Mouse (Mus musculus): ENCODE measurements at regions not wholly inside any gene's neighbourhood (a gene's known extent, or its start where the extent isn't known, plus 50 kb on each side); places are given as distances from the start of the nearest gene placed in this dataset.

DNA sequence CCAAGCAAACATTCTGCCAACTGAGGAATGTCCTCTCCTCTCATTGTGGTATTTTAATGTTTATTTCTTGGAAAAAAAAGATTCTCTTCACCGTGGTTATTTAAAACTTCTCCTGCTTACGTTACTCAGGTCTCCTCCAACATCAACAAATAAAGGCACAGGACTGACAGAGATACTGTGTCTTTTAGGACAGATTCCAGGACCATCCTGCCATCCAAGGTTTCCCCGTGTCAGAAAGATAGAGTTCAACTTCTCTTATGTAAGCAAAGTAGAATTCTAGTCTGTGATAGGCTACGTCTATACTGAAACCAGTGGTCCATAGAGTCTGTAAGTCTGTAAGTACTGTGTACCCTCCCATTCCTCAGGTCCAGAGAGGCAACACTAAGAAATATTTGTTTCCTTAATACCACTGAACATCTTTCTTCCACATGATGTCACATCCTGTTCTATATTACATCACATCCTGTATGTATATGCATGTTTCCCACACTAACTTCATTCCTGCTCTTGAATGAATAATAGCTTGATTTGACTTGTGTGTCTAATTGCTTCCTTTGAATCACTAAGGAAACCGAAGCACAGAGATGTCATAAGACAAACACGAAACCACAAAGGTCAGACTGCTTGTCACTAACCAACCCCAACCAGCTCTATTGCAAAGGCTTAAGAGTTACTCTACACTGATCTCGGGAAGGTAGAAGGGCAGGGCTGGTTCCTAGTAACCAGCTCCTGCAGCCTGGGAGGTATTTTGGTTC, 353.2 kb upstream of the Trib2 start:
- 81% methylated on average over 7 of the region's 7 CpGs for WGBS

DNA sequence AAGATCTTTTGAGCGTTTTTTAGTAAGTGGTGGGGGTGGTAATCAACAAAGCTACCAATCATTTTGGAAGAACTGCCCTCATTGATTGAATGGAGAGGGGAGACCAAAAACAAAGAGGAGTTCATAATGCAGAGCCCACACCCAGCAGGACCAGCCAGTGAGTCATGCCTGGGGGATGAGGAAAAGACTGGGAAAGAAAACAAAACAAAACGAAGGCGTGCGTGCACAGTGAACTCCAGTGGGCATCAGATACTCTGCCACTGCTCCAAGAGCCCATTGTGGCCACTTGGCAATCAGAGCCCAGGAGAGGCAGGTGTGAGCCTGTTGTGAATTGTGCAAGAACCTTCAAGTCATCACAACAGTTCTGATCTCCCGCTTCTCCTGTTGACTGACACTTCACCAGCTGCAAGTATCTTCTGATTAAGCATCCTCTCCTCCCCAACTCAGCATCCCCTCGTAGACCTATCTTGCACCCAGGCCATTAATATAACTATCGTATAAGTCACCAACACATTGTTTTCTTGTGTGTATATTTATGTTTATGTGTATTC, 351.1 kb upstream of the Trib2 start:
- 79% methylated on average over 7 of the region's 7 CpGs for WGBS
- no peak for ATAC-seq (ENCODE audit: low FRiP score)

More for the DNA sequence above, 353.2 kb upstream of the Trib2 start:
- Histone ChIP-seq H3K4me1 (replicated peaks) (no peaks in the 10 kb centered on the region), H3K4me3 (no peak overlapping the region), H3K36me3 (no peaks in the 10 kb centered on the region), H3K9ac (no peak overlapping the region), H3K27me3 (no peaks in the 10 kb centered on the region), H3K27ac (no peak overlapping the region), H3K4me2 (no peak overlapping the region), H3K9me3 (no peaks in the 10 kb centered on the region)
- ATAC-seq (ENCODE audit: low FRiP score), result no peak

GRCm38 (mm10) chr12:16165126-16165525, 348.4 kb upstream of the Trib2 start:
- WGBS, result 73% methylated on average over 4 of the region's 4 CpGs
- Histone ChIP-seq H3K9ac (no peak overlapping the region), H3K27ac (no peak overlapping the region), H3K36me3 (no peaks in the 10 kb centered on the region), H3K4me1 (replicated peaks) (no peaks in the 10 kb centered on the region), H3K4me2 (no peak overlapping the region), H3K9me3 (no peaks in the 10 kb centered on the region), H3K4me3 (no peak overlapping the region), H3K27me3 (no peaks in the 10 kb centered on the region)
- no peak for ATAC-seq (ENCODE audit: low FRiP score)

More for the DNA sequence above, 351.1 kb upstream of the Trib2 start:
- no peaks in the 10 kb centered on the region for H3K36me3 ChIP-seq
- no peak overlapping the region for H3K9ac ChIP-seq
- H3K4me1 ChIP-seq (replicated peaks), result no peaks in the 10 kb centered on the region
- H3K27me3 ChIP-seq, result no peaks in the 10 kb centered on the region
- no peaks in the 10 kb centered on the region for H3K9me3 ChIP-seq
- no peak overlapping the region for H3K27ac ChIP-seq
- H3K4me3 ChIP-seq, result no peak overlapping the region
- no peak overlapping the region for H3K4me2 ChIP-seq

DNA sequence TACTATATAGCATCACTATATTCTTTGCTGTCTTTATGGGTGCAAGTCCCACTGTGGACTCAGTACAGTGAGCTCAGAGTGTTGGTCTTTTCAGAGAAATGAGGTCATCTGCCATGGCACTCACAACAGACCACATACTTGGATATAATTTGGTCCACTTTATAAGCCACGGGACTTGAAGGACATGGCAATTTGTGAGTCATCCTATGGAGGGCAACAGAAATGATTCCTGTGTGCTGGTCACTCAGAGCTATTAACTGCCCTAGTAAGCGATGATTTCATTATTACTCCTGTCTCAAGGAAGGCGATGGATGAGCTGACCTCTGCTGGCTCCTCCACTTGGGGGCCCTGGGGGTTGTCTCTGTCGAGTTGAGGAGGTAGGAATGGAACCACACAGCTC, 345.2 kb upstream of the Trib2 start:
- ATAC-seq (ENCODE audit: low FRiP score), result no peak
- Histone ChIP-seq H3K36me3 (no peaks in the 10 kb centered on the region), H3K27ac (no peak overlapping the region), H3K9me3 (no peaks in the 10 kb centered on the region), H3K27me3 (no peaks in the 10 kb centered on the region), H3K9ac (no peak overlapping the region), H3K4me3 (no peak overlapping the region), H3K4me2 (no peak overlapping the region), H3K4me1 (replicated peaks) (0 out of 2 replicates have a peak, but pooled peaks cover 3% of the 10 kb centered on the region)
- 78% methylated on average over 4 of the region's 4 CpGs for WGBS

- Histone ChIP-seq H3K9me3 (no peaks in the 10 kb centered on the region), H3K36me3 (no peaks in the 10 kb centered on the region), H3K27ac (no peak overlapping the region), H3K4me1 (replicated peaks) (peaks cover 16% of the 10 kb centered on the region), H3K9ac (no peak overlapping the region), H3K4me2 (no peak overlapping the region), H3K27me3 (no peaks in the 10 kb centered on the region), H3K4me3 (no peak overlapping the region)
- WGBS, result 79% methylated on average over 7 of the region's 7 CpGs
- no peak for ATAC-seq (ENCODE audit: low FRiP score)
Observed at GRCm38 (mm10) chr12:16157896-16158295, 341.2 kb upstream of the Trib2 start.

- WGBS, result 14% methylated on average over 2 of the region's 2 CpGs
- peak; percentile 75 for ATAC-seq (ENCODE audit: low FRiP score)
Observed at GRCm38 (mm10) chr12:16155791-16156558, 339.3 kb upstream of the Trib2 start.

DNA sequence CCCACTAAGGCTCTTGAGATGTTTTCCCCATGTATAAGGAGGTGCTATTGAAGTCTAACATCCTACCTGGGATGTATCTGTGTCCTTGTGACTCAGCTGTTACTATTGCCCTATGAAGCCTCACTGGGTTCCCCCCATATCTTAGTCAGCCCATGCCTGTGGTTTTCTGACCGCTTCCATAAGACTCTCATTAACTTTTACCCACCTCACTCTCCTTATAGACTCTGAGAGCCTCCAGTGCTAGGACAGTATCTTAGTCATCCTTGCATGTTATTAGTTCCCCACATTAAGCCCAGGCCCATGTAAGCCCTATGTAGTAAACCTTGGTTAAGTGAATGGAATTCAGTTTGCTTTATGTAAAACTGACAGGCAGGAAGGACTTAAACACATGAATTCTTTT, 337.5 kb upstream of the Trib2 start:
- Histone ChIP-seq H3K4me3 (no peak overlapping the region), H3K27ac (no peak overlapping the region), H3K27me3 (no peaks in the 10 kb centered on the region), H3K36me3 (no peaks in the 10 kb centered on the region), H3K9ac (no peak overlapping the region), H3K9me3 (no peaks in the 10 kb centered on the region), H3K4me1 (replicated peaks) (peaks cover 20% of the 10 kb centered on the region), H3K4me2 (no peak overlapping the region)
- no peak for ATAC-seq (ENCODE audit: low FRiP score)
- 96% methylated on average over 1 of the region's 1 CpGs for WGBS

More at GRCm38 (mm10) chr12:16155791-16156558, 339.3 kb upstream of the Trib2 start:
- Histone ChIP-seq H3K9ac (no peak overlapping the region), H3K27ac (peak overlapping the region; percentile 68), H3K4me2 (no peak overlapping the region), H3K4me1 (replicated peaks) (peaks cover 19% of the 10 kb centered on the region), H3K4me3 (no peak overlapping the region), H3K9me3 (no peaks in the 10 kb centered on the region), H3K27me3 (no peaks in the 10 kb centered on the region), H3K36me3 (no peaks in the 10 kb centered on the region)

GRCm38 (mm10) chr12:16152108-16152507, 335.4 kb upstream of the Trib2 start:
- H3K27me3 ChIP-seq, result no peaks in the 10 kb centered on the region
- H3K9ac ChIP-seq, result no peak overlapping the region
- no peaks in the 10 kb centered on the region for H3K36me3 ChIP-seq
- H3K27ac ChIP-seq, result no peak overlapping the region
- no peaks in the 10 kb centered on the region for H3K9me3 ChIP-seq
- no peak overlapping the region for H3K4me3 ChIP-seq
- H3K4me2 ChIP-seq, result no peak overlapping the region
- H3K4me1 ChIP-seq (replicated peaks), result peaks cover 17% of the 10 kb centered on the region
- 90% methylated on average over 11 of the region's 11 CpGs for WGBS
- no peak for ATAC-seq (ENCODE audit: low FRiP score)

GRCm38 (mm10) chr12:16151170-16151702, 334.5 kb upstream of the Trib2 start:
- peaks cover 14% of the 10 kb centered on the region for H3K4me1 ChIP-seq (replicated peaks)
- H3K27me3 ChIP-seq, result no peaks in the 10 kb centered on the region
- no peak overlapping the region for H3K4me2 ChIP-seq
- no peaks in the 10 kb centered on the region for H3K36me3 ChIP-seq
- H3K9me3 ChIP-seq, result no peaks in the 10 kb centered on the region
- no peak overlapping the region for H3K9ac ChIP-seq
- 61% methylated on average over 5 of the region's 5 CpGs for WGBS
- H3K27ac ChIP-seq, result no peak overlapping the region
- H3K4me3 ChIP-seq, result no peak overlapping the region
- ATAC-seq (ENCODE audit: low FRiP score), result no peak

- no peak overlapping the region for H3K9ac ChIP-seq
- no peak overlapping the region for H3K4me2 ChIP-seq
- no peak overlapping the region for H3K27ac ChIP-seq
- H3K9me3 ChIP-seq, result no peaks in the 10 kb centered on the region
- H3K36me3 ChIP-seq, result no peaks in the 10 kb centered on the region
- H3K27me3 ChIP-seq, result no peaks in the 10 kb centered on the region
- 0 out of 2 replicates have a peak, but pooled peaks cover 4% of the 10 kb centered on the region for H3K4me1 ChIP-seq (replicated peaks)
- WGBS, result 72% methylated on average over 2 of the region's 2 CpGs
- no peak for ATAC-seq (ENCODE audit: low FRiP score)
- H3K4me3 ChIP-seq, result no peak overlapping the region
Observed at GRCm38 (mm10) chr12:16146919-16147318, 330.2 kb upstream of the Trib2 start.

DNA sequence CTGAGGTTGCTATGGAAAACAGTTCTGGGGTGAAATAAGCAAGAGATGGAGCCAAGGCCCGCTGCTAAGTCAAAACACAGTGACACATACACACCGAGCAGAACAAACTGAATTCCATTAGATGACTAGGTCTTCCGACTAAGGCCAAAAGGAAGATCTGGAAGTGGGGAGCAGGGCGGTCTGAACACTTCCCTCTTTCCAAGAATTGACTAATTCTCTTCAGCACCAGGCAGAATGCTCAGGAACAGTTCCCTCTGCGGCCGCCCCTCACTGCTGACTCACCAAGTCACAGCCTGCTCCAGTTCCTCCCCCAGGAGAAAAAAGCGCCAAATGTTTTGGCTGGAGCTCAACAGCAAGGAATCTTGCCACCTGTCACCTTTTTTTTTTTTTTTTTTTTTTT, 328.9 kb upstream of the Trib2 start:
- Histone ChIP-seq H3K9ac (no peak overlapping the region), H3K27me3 (no peaks in the 10 kb centered on the region), H3K4me3 (no peak overlapping the region), H3K27ac (no peak overlapping the region), H3K36me3 (no peaks in the 10 kb centered on the region), H3K9me3 (no peaks in the 10 kb centered on the region), H3K4me2 (no peak overlapping the region), H3K4me1 (replicated peaks) (no peaks in the 10 kb centered on the region)
- 92% methylated on average over 7 of the region's 7 CpGs for WGBS
- no peak for ATAC-seq (ENCODE audit: low FRiP score)

DNA sequence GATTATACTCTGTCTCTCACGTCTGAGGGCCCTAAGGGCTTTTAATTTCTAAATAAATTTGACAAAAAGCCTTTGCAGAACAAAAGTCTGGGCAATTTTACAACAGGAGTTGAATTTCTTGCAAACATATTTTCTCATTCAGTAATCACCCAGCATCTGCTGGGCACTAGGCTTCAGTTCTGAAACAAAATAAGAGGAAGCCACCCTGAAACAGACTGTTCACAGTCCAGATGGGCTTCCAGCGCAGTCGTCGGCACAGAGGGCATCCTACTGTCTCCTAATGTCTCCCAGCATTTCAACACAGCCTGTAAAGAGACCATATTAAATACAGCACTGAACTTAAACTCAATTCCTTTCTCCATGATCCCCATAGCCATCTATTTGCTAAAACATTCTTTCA, 324.5 kb upstream of the Trib2 start:
- Histone ChIP-seq H3K9me3 (no peaks in the 10 kb centered on the region), H3K4me2 (no peak overlapping the region), H3K9ac (no peak overlapping the region), H3K4me3 (no peak overlapping the region), H3K4me1 (replicated peaks) (no peaks in the 10 kb centered on the region), H3K27me3 (no peaks in the 10 kb centered on the region), H3K27ac (no peak overlapping the region), H3K36me3 (no peaks in the 10 kb centered on the region)
- ATAC-seq (ENCODE audit: low FRiP score), result no peak
- WGBS, result 73% methylated on average over 4 of the region's 4 CpGs

Data from hindbrain, embryonic 13.5 days (tissue).